Mouse (Mus musculus) monocyte, adult 2 months (primary cell): Measurements from ENCODE around the gene 2310011J03Rik.
"Not testable (repeated sequence)": the region's sequence is repeated elsewhere in the genome, so short reads cannot be mapped to it uniquely, and the experiment has no call there.

ENCODE experiments used
- DNase-seq, 2 experiments: peaks; one replicate each; pipeline ENCODE4 v3.0.0; 2022; ENCODE audit warnings: low spot score in 2 of 2, low read depth in 1 of 2

2310011J03Rik gene

GRCm38 (mm10) chr10:80320340-80320760, at the start of gene 2310011J03Rik:
Gene 2310011J03Rik, minus strand, starts transcription at chr10:80320537.
- peak; percentile 72 to 80 for DNase-seq

- no peak for DNase-seq
Measured at GRCm38 (mm10) chr10:80368392-80368791, 48.1 kb upstream of the 2310011J03Rik start.

- DNase-seq, result no peak
Measured at GRCm38 (mm10) chr10:80367954-80368353, 47.6 kb upstream of the 2310011J03Rik start.

GRCm38 (mm10) chr10:80365736-80366135, 45.4 kb upstream of the 2310011J03Rik start:
- DNase-seq, result no peak

GRCm38 (mm10) chr10:80363734-80364133, 43.4 kb upstream of the 2310011J03Rik start:
- DNase-seq, result no peak

GRCm38 (mm10) chr10:80357994-80358639, 37.8 kb upstream of the 2310011J03Rik start:
- no peak for DNase-seq

GRCm38 (mm10) chr10:80357336-80357735, 37.0 kb upstream of the 2310011J03Rik start:
- no peak for DNase-seq

GRCm38 (mm10) chr10:80356737-80357136, 36.4 kb upstream of the 2310011J03Rik start:
- DNase-seq, result no peak

- no peak for DNase-seq
Measured at GRCm38 (mm10) chr10:80356001-80356682, 35.8 kb upstream of the 2310011J03Rik start, which contains the start of gene Plk5. Gene Plk5, plus strand, starts transcription at chr10:80356459.

- no peak for DNase-seq
Measured at GRCm38 (mm10) chr10:80355431-80355830, 35.1 kb upstream of the 2310011J03Rik start.

GRCm38 (mm10) chr10:80352727-80353126, 32.4 kb upstream of the 2310011J03Rik start:
- no peak for DNase-seq

- no peak for DNase-seq
Measured at GRCm38 (mm10) chr10:80351896-80352295, 31.6 kb upstream of the 2310011J03Rik start.

GRCm38 (mm10) chr10:80350292-80350691, 30.0 kb upstream of the 2310011J03Rik start:
- DNase-seq, result peak; percentile 73 to 79

- no peak for DNase-seq
Measured at GRCm38 (mm10) chr10:80348981-80349380, 28.6 kb upstream of the 2310011J03Rik start.

- DNase-seq, result peak in 1 of 2 experiments; percentile 66
Measured at GRCm38 (mm10) chr10:80348244-80348781, 28.0 kb upstream of the 2310011J03Rik start, which contains the start of gene Adamtsl5. Gene Adamtsl5, minus strand, starts transcription at chr10:80348412.

- no peak for DNase-seq
Measured at GRCm38 (mm10) chr10:80347514-80347967, 27.2 kb upstream of the 2310011J03Rik start.

GRCm38 (mm10) chr10:80345929-80346328, 25.6 kb upstream of the 2310011J03Rik start:
- not testable (repeated sequence) for DNase-seq

- DNase-seq, result no peak
Measured at GRCm38 (mm10) chr10:80345122-80345521, 24.8 kb upstream of the 2310011J03Rik start.

GRCm38 (mm10) chr10:80344131-80344661, 23.9 kb upstream of the 2310011J03Rik start:
- no peak for DNase-seq

GRCm38 (mm10) chr10:80343425-80343895, 23.1 kb upstream of the 2310011J03Rik start:
- DNase-seq, result no peak

GRCm38 (mm10) chr10:80342749-80343424, 22.6 kb upstream of the 2310011J03Rik start:
- no peak for DNase-seq
